Mouse (Mus musculus): Measurements from ENCODE around the gene Arid3c. TPM values are rescaled to one million over a fixed set of nuclear protein-coding genes. Genes with fewer than 3 reads are reported as not detected.

Arid3c gene
- total and polyA plus RNA-seq, 2 experiments from 2014 or later: not detected

- ATAC-seq (ENCODE audit: insufficient read depth, low read depth) (peak; percentile 12), DNase-seq (ENCODE audit: low spot score) (no peak)
- WGBS: 10% methylated on average over 6 of the region's 6 CpGs
- H3K36me3 ChIP-seq (replicated peaks; ENCODE audit: control insufficient read depth, insufficient read depth, low read length): peaks cover 21% of the 10 kb centered on the region
- no peak for TF ChIP-seq CTCF (IDR thresholded peaks at IDR 0.05; ENCODE audit: low read depth)
- peak; percentile 34; the same call in 1 of the 2 replicates for TF ChIP-seq EP300 (IDR thresholded peaks at IDR 0.05; ENCODE audit: low read depth)
- H3K9ac ChIP-seq (replicated peaks; ENCODE audit: low read depth, low read length): peak overlapping the region; percentile 60; the same call in 1 of the 2 replicates
- H3K27me3 ChIP-seq (ENCODE audit: control insufficient read depth, insufficient read depth, low read length): no peaks in the 10 kb centered on the region
- peaks cover 40% of the 10 kb centered on the region for H3K4me1 ChIP-seq (ENCODE audit: control insufficient read depth, insufficient read depth)
- peak overlapping the region; percentile 52 for H3K4me3 ChIP-seq (ENCODE audit: low read depth, low read length)
- no peaks in the 10 kb centered on the region for H3K9me3 ChIP-seq (replicated peaks; ENCODE audit: control insufficient read depth, low read length)
- H3K4me2 ChIP-seq (ENCODE audit: low read depth, low read length): peak overlapping the region; percentile 74
- peak overlapping the region; percentile 97 for H3K27ac ChIP-seq (ENCODE audit: low read depth)
Observed at GRCm38 (mm10) chr4:41759656-41760287, 28.8 kb upstream of the Arid3c start.

GRCm38 (mm10) chr4:41759206-41759605, 28.3 kb upstream of the Arid3c start:
- no peak overlapping the region for H3K4me2 ChIP-seq (ENCODE audit: low read depth, low read length)
- peaks cover 43% of the 10 kb centered on the region for H3K4me1 ChIP-seq (ENCODE audit: control insufficient read depth, insufficient read depth)
- 27% methylated on average over 9 of the region's 9 CpGs for WGBS
- peak; percentile 65 for DNase-seq (ENCODE audit: low spot score)
- peak overlapping the region; percentile 60; the same call in 1 of the 2 replicates for H3K9ac ChIP-seq (replicated peaks; ENCODE audit: low read depth, low read length)
- peak overlapping the region; percentile 97 for H3K27ac ChIP-seq (ENCODE audit: low read depth)
- H3K9me3 ChIP-seq (replicated peaks; ENCODE audit: control insufficient read depth, low read length): no peaks in the 10 kb centered on the region
- peak; percentile 1; the same call in 1 of the 2 replicates for ATAC-seq (ENCODE audit: insufficient read depth, low read depth)
- peaks cover 21% of the 10 kb centered on the region for H3K36me3 ChIP-seq (replicated peaks; ENCODE audit: control insufficient read depth, insufficient read depth, low read length)
- H3K4me3 ChIP-seq (ENCODE audit: low read depth, low read length): no peak overlapping the region
- no peaks in the 10 kb centered on the region for H3K27me3 ChIP-seq (ENCODE audit: control insufficient read depth, insufficient read depth, low read length)
- no peak for TF ChIP-seq EP300 (IDR thresholded peaks at IDR 0.05; ENCODE audit: low read depth)
- 0 out of 2 replicates have a peak, but pooled peaks have one; percentile 1 for TF ChIP-seq CTCF (IDR thresholded peaks at IDR 0.05; ENCODE audit: low read depth)

DNA sequence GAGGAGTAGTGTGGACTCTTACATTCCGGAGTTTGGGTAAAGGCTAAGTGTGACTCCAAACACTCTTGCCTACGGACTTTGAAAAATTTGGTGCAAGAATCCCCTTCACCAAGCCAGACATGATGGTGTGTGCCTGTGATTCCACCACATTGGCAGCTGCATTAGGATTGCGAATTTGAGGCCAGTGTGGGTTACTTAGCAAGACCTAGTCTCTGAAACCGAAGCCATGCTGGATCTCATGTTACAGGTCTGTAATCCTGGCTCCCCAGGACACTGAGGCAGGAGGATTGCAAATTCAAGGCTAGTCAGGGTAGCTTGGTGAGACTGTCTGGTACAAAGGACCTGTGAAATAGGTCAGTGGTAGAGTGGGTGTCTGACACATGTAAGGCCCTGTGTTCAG, 27.8 kb upstream of the Arid3c start:
- 91% methylated on average over 4 of the region's 4 CpGs for WGBS
- Histone ChIP-seq H3K36me3 (replicated peaks; ENCODE audit: control insufficient read depth, insufficient read depth, low read length) (peaks cover 21% of the 10 kb centered on the region), H3K4me3 (ENCODE audit: low read depth, low read length) (no peak overlapping the region), H3K27me3 (ENCODE audit: control insufficient read depth, insufficient read depth, low read length) (no peaks in the 10 kb centered on the region), H3K27ac (ENCODE audit: low read depth) (peak overlapping the region; percentile 97), H3K4me2 (ENCODE audit: low read depth, low read length) (no peak overlapping the region), H3K9ac (replicated peaks; ENCODE audit: low read depth, low read length) (0 out of 2 replicates have a peak overlapping the region, but pooled peaks have one; percentile 60), H3K9me3 (replicated peaks; ENCODE audit: control insufficient read depth, low read length) (no peaks in the 10 kb centered on the region), H3K4me1 (ENCODE audit: control insufficient read depth, insufficient read depth) (peaks cover 43% of the 10 kb centered on the region)
- no peak for ATAC-seq (ENCODE audit: insufficient read depth, low read depth)
- TF ChIP-seq CTCF (IDR thresholded peaks at IDR 0.05; ENCODE audit: low read depth): no peak
- TF ChIP-seq EP300 (IDR thresholded peaks at IDR 0.05; ENCODE audit: low read depth): no peak
- DNase-seq (ENCODE audit: low spot score): no peak

DNA sequence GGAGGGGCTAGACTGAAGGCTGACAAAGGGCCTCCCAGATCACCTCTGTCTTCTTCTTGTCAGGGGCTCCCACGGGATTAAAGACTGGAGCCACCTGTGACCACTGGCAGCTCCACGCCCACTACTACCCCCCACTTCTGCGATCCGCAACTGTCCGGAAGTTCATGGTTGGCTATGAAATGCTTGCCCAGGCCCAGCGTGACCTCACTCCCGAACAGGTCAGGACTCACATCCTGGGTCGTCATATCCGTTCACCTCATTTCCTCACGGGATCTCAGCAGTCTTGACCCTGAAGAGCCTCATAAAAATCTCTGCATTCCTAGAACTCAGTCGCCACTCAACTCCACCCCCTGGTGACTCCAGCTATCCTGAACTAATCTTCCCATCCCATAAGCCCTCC, 27.1 kb upstream of the Arid3c start:
- TF ChIP-seq CTCF (IDR thresholded peaks at IDR 0.05; ENCODE audit: low read depth): no peak
- no peak for TF ChIP-seq EP300 (IDR thresholded peaks at IDR 0.05; ENCODE audit: low read depth)
- 71% methylated on average over 11 of the region's 11 CpGs for whole genome bisulfite sequencing
- DNase-seq (ENCODE audit: low spot score) (no peak), ATAC-seq (ENCODE audit: insufficient read depth, low read depth) (no peak)
- Histone ChIP-seq H3K9ac (replicated peaks; ENCODE audit: low read depth, low read length) (no peak overlapping the region), H3K36me3 (replicated peaks; ENCODE audit: control insufficient read depth, insufficient read depth, low read length) (peaks cover 21% of the 10 kb centered on the region), H3K9me3 (replicated peaks; ENCODE audit: control insufficient read depth, low read length) (no peaks in the 10 kb centered on the region), H3K4me2 (ENCODE audit: low read depth, low read length) (no peak overlapping the region), H3K4me1 (ENCODE audit: control insufficient read depth, insufficient read depth) (peaks cover 43% of the 10 kb centered on the region), H3K4me3 (ENCODE audit: low read depth, low read length) (no peak overlapping the region), H3K27ac (ENCODE audit: low read depth) (no peak overlapping the region), H3K27me3 (ENCODE audit: control insufficient read depth, insufficient read depth, low read length) (no peaks in the 10 kb centered on the region)

DNA sequence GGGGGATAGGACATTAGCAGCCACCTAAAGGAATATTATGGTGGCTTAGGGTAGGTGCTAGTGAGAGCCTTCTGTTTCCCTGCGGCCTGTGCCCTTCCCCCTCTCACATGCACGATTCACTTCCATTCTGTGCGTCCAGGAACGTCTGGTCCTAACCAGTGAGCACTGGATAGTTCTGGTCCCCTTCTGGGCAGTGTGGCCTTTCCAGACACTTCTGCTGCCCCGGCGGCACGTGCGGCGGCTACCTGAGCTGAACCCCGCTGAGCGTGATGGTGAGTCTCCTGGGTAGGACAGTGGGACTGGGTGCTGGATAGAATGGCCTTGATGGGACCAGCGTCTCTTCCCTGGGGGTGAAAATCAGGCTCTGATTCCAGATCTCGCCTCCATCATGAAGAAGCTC, 26.4 kb upstream of the Arid3c start:
- H3K27ac ChIP-seq (ENCODE audit: low read depth): no peak overlapping the region
- H3K27me3 ChIP-seq (ENCODE audit: control insufficient read depth, insufficient read depth, low read length): no peaks in the 10 kb centered on the region
- H3K9me3 ChIP-seq (replicated peaks; ENCODE audit: control insufficient read depth, low read length): no peaks in the 10 kb centered on the region
- H3K9ac ChIP-seq (replicated peaks; ENCODE audit: low read depth, low read length): no peak overlapping the region
- DNase-seq (ENCODE audit: low spot score) (no peak), ATAC-seq (ENCODE audit: insufficient read depth, low read depth) (no peak)
- H3K4me3 ChIP-seq (ENCODE audit: low read depth, low read length): no peak overlapping the region
- WGBS: 89% methylated on average over 13 of the region's 13 CpGs
- TF ChIP-seq CTCF (IDR thresholded peaks at IDR 0.05; ENCODE audit: low read depth) (no peak), EP300 (IDR thresholded peaks at IDR 0.05; ENCODE audit: low read depth) (no peak)
- H3K4me1 ChIP-seq (ENCODE audit: control insufficient read depth, insufficient read depth): peaks cover 36% of the 10 kb centered on the region
- no peak overlapping the region for H3K4me2 ChIP-seq (ENCODE audit: low read depth, low read length)
- H3K36me3 ChIP-seq (replicated peaks; ENCODE audit: control insufficient read depth, insufficient read depth, low read length): peaks cover 21% of the 10 kb centered on the region

All from heart, postnatal 0 days (tissue).